Mouse (Mus musculus): Measurements from ENCODE around the gene Crym.

Gene Crym

GRCm38 (mm10) chr7:120201771-120202170 is at the start of gene Crym:
Gene Crym (minus strand): TSS chr7:120202111.
- DNase-seq (ENCODE audit: low spot score in 2 of 2) = peak; percentile 42 to 46

GRCm38 (mm10) chr7:120241092-120241491 is 39.2 kb upstream of the Crym start:
- no peak for DNase-seq (ENCODE audit: low spot score in 2 of 2)

- peak; percentile 67 to 72 for DNase-seq (ENCODE audit: low spot score in 2 of 2)
These were observed 26.6 kb upstream of the Crym start for GRCm38 (mm10) chr7:120228541-120228940.

DNA sequence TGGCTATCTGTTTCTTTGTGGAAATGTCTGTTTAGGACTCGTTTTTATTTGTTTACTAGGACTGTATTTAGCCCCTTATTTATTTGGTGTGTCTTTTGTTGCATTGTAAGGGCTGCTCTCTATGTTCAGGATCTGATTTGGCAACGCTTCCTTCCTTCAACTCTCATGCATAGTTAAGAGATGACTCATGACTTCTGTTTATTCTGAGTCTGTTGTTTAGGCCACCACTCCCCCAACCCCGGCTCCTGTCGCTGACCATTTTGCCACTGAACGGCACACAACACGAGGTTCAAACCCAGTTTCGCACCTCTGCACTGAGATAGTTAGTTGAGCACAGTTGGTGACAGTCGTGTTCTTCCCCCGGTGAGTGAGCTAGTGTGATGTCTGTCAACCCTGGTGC is 4.1 kb upstream of the Crym start:
- DNase-seq (ENCODE audit: low spot score in 2 of 2) = no peak

DNA sequence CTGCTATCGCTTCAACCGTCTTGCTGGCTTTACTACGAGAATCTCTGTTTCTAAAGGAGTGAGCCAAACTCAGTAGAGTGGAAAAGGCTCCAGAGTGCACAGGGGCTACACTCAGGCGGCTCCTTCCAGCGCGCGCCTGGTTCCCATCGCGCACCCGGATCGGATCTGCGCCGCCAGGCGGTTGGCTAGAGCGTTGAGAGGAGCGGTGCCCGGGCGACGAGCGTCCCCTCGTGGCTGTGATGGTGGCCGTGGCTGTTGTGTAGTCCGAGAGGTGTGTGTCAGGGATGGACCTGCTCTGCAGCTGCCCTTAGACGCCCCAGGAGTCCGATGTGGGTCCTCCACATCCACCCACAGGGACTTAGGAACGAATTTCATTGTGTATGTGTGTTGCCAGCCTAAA is 1.9 kb upstream of the Crym start, which contains the start of gene Abca14:
Abca14 (plus strand) TSS at position 173 of the 400 bp plus-strand sequence.
- peak; percentile 87 to 93 for DNase-seq (ENCODE audit: low spot score in 2 of 2)

DNA sequence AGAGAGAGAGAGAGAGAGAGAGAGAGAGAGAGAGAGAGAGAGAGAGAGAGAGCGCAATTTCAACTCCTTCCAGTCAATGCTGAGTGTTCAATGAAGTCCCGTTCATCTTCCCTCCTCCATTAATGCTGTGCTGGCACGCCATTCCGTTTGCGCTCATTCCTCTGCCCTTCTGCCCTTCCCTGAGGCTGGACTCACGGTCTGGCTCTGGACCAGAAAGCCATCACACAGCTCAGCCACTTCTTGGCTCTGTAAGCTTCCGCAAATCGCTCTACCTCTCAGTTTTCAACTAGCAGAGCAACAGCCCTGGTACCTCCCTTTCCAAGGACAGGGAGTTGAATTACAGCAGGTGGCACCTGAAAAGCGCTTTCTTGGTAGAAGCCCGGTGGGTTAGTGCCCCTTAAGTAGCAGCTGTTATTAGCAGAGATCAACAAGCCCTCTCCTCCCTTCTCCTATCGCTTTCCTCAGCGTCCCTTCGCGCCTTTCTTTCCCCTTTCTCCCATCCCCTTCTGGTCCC is 623 bp downstream of the Crym start:
- DNase-seq (ENCODE audit: low spot score in 2 of 2) = no peak

DNA sequence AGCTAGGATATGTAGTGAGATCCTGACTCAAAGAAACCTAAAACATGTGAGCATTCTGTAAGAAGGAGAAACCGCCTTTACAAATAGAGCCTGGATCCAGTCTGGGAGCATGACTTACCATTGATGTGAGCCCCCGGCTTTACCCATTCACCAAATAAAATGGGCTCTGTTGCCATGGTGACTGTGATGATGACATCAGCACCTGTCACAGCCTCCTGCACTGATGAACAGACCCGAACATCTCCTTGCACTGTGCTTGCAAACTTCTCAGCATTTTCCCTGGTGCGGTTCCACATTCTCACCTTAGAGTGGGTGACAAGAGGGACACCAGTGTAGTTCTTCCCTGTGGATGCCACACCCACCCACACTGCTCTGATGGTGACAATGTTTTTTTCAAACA is 6.7 kb downstream of the Crym start:
- peak in 1 of 2 experiments; percentile 39 for DNase-seq (ENCODE audit: low spot score in 2 of 2)

DNA sequence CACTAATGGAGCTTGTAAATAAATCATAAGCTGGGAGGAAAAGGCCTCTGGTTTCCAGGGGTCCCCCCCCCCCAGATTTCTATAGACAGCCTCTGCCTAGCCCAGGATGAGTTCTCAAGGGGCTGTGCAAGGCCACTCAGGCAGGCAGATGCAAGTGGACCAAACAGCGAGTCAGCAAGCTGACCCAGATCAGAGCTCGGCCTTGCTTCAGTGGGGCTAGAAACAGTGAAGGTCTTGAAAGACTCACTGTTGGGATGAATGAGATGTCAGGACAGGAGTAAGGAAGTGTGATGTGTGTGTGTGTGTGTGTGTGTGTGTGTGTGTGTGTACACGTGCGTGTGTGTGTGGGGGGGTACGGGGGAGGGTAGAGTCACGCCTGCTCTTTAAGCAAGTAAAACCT is 9.1 kb downstream of the Crym start:
- no peak for DNase-seq (ENCODE audit: low spot score in 2 of 2)

GRCm38 (mm10) chr7:120192207-120192606 is 9.7 kb downstream of the Crym start:
- DNase-seq (ENCODE audit: low spot score in 2 of 2) = no peak

DNA sequence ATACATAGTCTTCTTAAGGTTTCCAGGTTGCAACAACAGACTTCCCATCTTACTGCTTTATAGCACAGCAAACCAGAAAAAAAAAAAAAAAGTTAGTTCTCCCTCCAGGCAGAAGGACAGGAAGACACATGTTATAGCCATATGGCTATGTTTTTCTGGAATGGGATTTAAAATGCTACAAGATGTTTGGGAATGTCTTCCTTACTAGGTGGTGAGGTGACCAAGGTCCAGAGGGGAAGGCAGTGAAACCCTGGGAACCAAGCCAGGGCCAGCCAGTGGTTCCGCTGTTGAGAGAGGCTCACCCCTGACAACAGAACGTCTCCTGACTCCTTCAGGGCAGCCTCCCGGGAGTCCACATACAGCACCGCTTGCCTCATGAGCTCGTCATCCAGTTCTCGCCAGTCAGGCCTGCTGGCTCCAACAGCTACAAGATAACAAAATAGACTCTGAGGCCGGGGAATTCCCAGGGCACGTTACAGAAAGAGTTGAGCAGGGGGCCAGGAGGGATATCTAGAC is 11.7 kb downstream of the Crym start:
- no peak for DNase-seq (ENCODE audit: low spot score in 2 of 2)

GRCm38 (mm10) chr7:120189369-120190149 is 12.4 kb downstream of the Crym start:
- no peak for DNase-seq (ENCODE audit: low spot score in 2 of 2)

DNA sequence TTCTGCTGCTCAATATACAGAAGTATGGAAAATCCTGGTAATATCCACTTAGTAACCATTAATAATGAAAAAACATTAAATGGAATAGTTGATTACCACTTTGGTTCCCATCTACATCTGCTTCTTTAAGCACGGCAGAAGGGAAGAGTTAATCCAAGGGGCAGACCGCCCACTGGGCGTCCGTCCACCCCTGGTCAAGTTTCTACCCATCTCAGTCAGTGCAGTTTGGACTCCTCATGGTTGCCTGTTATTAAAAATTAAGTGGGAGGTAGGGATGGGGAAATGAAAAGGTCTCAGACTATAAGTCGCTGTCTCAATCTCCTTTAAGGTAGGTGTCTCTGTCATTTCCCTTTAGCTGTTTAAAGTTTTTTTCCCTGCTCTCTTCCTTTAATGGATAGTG is 13.0 kb downstream of the Crym start:
- no peak for DNase-seq (ENCODE audit: low spot score in 2 of 2)

DNA sequence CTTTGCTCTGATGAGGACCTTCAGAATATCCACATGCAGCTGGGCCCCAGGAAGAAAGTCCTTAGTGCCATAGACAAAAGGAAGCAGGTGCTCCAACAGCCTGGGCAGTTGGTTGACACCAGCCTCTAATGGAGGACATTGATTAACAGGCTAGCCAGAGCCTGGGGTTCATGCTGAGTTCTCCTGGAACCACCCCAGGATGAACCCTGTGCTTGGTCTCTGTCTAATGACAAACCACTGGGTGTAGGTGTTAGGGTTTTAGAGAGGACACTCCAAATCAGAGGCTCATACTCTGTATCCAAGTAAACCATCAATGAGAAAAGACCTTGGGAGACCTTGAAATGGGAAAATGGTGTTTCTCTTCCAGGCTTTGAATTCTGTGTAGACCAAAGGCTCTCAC is 19.0 kb downstream of the Crym start:
- no peak for DNase-seq (ENCODE audit: low spot score in 2 of 2)

DNA sequence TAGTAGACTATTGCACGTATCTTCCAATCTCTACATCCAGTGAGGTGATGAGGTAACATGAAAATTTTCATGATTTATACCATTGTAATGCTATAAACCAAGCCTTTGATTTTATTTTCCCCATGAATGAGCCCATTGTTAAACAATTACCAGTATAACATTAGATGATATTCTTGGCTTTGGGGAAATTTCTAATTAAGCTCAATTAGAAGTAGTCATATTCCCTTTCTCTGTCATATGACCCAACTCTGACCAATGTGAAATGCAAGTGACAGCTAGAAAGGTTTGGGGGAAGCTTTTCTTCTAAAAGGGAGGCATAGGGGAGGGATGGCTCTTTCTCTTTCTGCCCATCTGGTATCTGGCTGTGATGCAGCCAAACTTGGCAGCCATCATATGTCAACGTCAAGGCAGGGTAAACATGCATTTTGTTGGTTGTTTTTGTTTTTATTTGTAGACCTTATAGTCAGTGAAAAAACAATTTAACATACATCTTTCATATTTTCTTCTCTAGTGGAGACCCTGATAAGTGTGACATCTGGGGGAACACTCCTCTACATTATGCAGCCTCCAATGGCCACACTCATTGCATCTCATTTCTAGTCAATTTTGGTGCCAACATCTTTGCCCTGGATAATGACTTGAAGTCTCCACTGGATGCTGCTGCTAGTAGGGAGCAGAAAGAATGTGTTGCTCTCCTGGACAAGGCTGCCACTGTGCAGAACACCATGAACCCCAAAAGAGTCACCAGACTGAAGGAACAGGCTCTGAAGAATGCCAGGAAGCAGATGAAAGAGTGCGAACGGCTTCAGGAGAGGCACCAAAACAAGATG is 20.3 kb downstream of the Crym start:
- no peak for DNase-seq (ENCODE audit: low spot score in 2 of 2)

DNA sequence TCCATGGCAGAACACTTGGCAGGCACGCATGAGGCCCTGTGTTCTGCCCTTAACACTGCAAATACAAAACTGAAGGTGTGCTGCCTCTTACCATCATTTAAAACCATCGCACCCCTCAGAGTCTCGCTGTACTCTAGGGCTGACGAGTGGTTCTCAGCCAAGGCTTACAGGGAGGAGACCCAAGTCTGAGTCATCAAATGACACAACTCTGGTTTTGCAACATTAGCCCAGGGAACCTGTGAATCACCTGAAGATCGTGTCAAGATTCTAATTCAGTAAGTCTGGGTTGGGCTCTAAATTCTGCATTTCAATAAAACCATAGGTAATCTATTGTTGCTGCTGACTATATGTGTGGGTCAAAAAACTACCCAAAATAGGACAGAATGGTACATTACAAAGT is 21.4 kb downstream of the Crym start:
- no peak for DNase-seq (ENCODE audit: low spot score in 2 of 2)

DNA sequence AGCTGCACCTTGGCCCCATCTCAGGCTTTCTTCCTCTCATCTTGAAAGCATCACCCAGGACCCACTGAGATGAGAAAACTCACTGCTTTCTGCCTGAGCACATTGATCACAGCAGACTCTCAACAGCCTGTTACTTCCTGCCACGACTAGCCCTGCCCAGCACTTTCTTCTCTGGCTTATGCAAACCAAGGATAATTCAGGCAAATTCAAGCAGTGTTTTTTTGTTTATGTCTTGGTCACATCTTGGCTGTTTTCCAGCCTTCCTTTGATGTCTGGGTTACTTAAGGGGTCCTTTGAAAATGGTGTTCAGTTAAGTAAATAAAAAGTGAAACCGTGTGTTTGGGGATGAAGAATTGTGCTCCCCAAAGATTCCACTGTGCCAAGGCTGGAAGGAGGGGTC is 23.0 kb downstream of the Crym start:
- no peak for DNase-seq (ENCODE audit: low spot score in 2 of 2)

GRCm38 (mm10) chr7:120177611-120178010 is 24.3 kb downstream of the Crym start:
- no peak for DNase-seq (ENCODE audit: low spot score in 2 of 2)

- no peak for DNase-seq (ENCODE audit: low spot score in 2 of 2)
These were observed 27.0 kb downstream of the Crym start for GRCm38 (mm10) chr7:120174723-120175504.

GRCm38 (mm10) chr7:120173603-120174244 is 28.2 kb downstream of the Crym start, which contains the start of gene Anks4b:
Gene Anks4b (plus strand): TSS chr7:120173858.
- DNase-seq (ENCODE audit: low spot score in 2 of 2) = no peak

DNA sequence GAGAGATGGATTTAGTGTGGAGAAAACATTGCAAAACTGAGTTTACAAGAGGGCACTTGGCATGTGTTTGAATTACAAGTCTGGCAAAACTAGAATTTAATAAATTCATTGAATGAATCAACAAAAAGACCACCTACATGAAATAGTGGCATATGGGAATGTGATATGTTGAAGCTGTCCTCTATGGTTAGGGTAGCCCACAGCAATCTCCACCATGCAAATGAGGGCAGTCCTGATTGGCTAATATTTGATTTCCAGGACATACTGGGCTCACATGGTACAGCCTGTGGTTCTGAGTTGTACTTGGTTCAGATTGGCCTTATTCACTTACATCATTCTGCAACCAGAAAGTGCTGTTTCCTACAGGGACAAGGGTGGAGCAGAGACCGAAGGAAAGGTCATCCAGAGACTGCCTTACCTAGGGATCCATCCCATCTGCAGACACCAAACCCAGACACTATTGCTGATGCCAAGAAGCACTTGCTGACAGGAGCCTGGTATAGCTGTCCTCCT is 29.7 kb downstream of the Crym start:
- no peak for DNase-seq (ENCODE audit: low spot score in 2 of 2)
